Mouse (Mus musculus) fibroblast of lung, adult 2 months (primary cell): Measurements from ENCODE around the gene Cdh22.

Source experiments
- DNase-seq: peaks from one replicate; pipeline ENCODE4 v3.0.0-alpha.2; 2011; ENCODE audit warnings: low read depth

Gene Cdh22

GRCm38 (mm10) chr2:165207689-165208088 is 27.0 kb downstream of the Cdh22 start:
- DNase-seq, result no peak

- DNase-seq, result peak; percentile 7
These were observed 27.6 kb downstream of the Cdh22 start for GRCm38 (mm10) chr2:165207086-165207485.

GRCm38 (mm10) chr2:165205486-165205885 is 29.2 kb downstream of the Cdh22 start:
- DNase-seq, result no peak

GRCm38 (mm10) chr2:165204931-165205330 is 29.7 kb downstream of the Cdh22 start:
- DNase-seq, result no peak

- DNase-seq, result no peak
These were observed 32.6 kb downstream of the Cdh22 start for GRCm38 (mm10) chr2:165201761-165202751.

- DNase-seq, result no peak
These were observed 37.1 kb downstream of the Cdh22 start for GRCm38 (mm10) chr2:165197546-165197945.

- DNase-seq, result no peak
These were observed 39.1 kb downstream of the Cdh22 start for GRCm38 (mm10) chr2:165195411-165196182.

GRCm38 (mm10) chr2:165191483-165191882 is 43.2 kb downstream of the Cdh22 start:
- DNase-seq, result no peak

GRCm38 (mm10) chr2:165189546-165189945 is 45.1 kb downstream of the Cdh22 start:
- peak; percentile 14 for DNase-seq

GRCm38 (mm10) chr2:165187648-165188380 is 46.8 kb downstream of the Cdh22 start:
- no peak for DNase-seq

- no peak for DNase-seq
These were observed 50.5 kb downstream of the Cdh22 start for GRCm38 (mm10) chr2:165184015-165184633.

- no peak for DNase-seq
These were observed 52.3 kb downstream of the Cdh22 start for GRCm38 (mm10) chr2:165182085-165182976.

GRCm38 (mm10) chr2:165179231-165179630 is 55.4 kb downstream of the Cdh22 start:
- DNase-seq, result no peak

GRCm38 (mm10) chr2:165176965-165177364 is 57.7 kb downstream of the Cdh22 start:
- no peak for DNase-seq

- DNase-seq, result peak; percentile 7
These were observed 67.8 kb downstream of the Cdh22 start for GRCm38 (mm10) chr2:165166664-165167435.

- DNase-seq, result no peak
These were observed 72.4 kb downstream of the Cdh22 start for GRCm38 (mm10) chr2:165162221-165162620.

GRCm38 (mm10) chr2:165160466-165160865 is 74.2 kb downstream of the Cdh22 start:
- no peak for DNase-seq

GRCm38 (mm10) chr2:165159055-165159688 is 75.5 kb downstream of the Cdh22 start:
- DNase-seq, result peak; percentile 14

GRCm38 (mm10) chr2:165158317-165158716 is 76.3 kb downstream of the Cdh22 start:
- DNase-seq, result no peak
